Mouse (Mus musculus) midbrain, postnatal 0 days (tissue): ENCODE data around the gene Atf6. TPM values are rescaled to one million over a fixed set of nuclear protein-coding genes. Genes with fewer than 3 reads are reported as not detected.

Experiments used
- ATAC-seq: fragments of 200-750 bp; cut with Nextera tagmentation; 2 replicates; pipeline ENCODE4 v1.8.0; 2017; ENCODE audit warnings: moderate number of reproducible peaks, mild to moderate bottlenecking, moderate TSS enrichment, moderate library complexity; ENCODE audit not compliant: low FRiP score
- DNase-seq: peaks from one replicate; pipeline ENCODE4 v3.0.0-alpha.2; 2015; ENCODE audit warnings: low spot score
- H3K27ac ChIP-seq: fragments of 300-500 bp; sonication (generic); 2 replicates; pipeline ENCODE4 v1.5.1; 2014; ENCODE audit warnings: low read depth, mild to moderate bottlenecking, low read length, mixed read lengths
- H3K27me3 ChIP-seq: fragments of 300-500 bp; sonication (generic); 2 replicates; pipeline ENCODE4 v1.6.1; 2014; ENCODE audit warnings: low read length, control low read depth, mixed read lengths; ENCODE audit not compliant: insufficient read depth
- H3K36me3 ChIP-seq: fragments of 300-500 bp; sonication (generic); 2 replicates; pipeline ENCODE4 v1.6.1; 2014; ENCODE audit warnings: low read length, control low read depth, mixed read lengths; ENCODE audit not compliant: insufficient read depth
- H3K4me1 ChIP-seq: fragments of 300-500 bp; sonication (generic); 2 replicates; pipeline ENCODE4 v1.6.1; 2014; ENCODE audit warnings: mild to moderate bottlenecking, control low read depth, antibody characterized with exemption, low read length, mixed read lengths; ENCODE audit not compliant: insufficient read depth
- H3K4me2 ChIP-seq: fragments of 300-500 bp; sonication (generic); 2 replicates; pipeline ENCODE4 v1.6.1; 2014; ENCODE audit warnings: low read depth, mild to moderate bottlenecking, low read length, mixed read lengths; ENCODE audit not compliant: poor library complexity, severe bottlenecking
- H3K4me3 ChIP-seq: fragments of 300-500 bp; sonication (generic); 2 replicates; pipeline ENCODE4 v1.5.1; 2014; ENCODE audit warnings: low read depth, mild to moderate bottlenecking, low read length, moderate library complexity
- H3K9ac ChIP-seq: fragments of 300-500 bp; sonication (generic); replicated peaks from 2 replicates; pipeline ENCODE4 v1.6.1; 2014; ENCODE audit warnings: mild to moderate bottlenecking, low read length, moderate library complexity, mixed read lengths; ENCODE audit not compliant: poor library complexity, severe bottlenecking
- H3K9me3 ChIP-seq: fragments of 300-500 bp; sonication (generic); 2 replicates; pipeline ENCODE4 v1.6.1; 2016; ENCODE audit warnings: low read length, control low read depth
- CTCF ChIP-seq: IDR thresholded peaks from 2 replicates; pipeline ENCODE4 v1.5.1; 2016; ENCODE audit warnings: antibody characterized with exemption, mild to moderate bottlenecking
- WGBS: fragments of 180-500 bp; shearing (Covaris S2); extraction: QIAGEN DNeasy Blood & Tissue Kit; methylation state at CpG from one replicate; pipeline ENCODE4 v1.1.7; 2014; 5-methylcytosine and 5-hydroxymethylcytosine counted together
- polyA plus RNA-seq: library from polyadenylated mRNA; unstranded; fragments of >200 nt; fragmentation: Nextera tagmentation; extraction: Ambion mirVana; gene quantifications from 2 replicates; pipeline ENCODE4 v1.2.1, GENCODE M21; 2015
- total RNA-seq: library from RNA; depleted of rRNA; stranded (reverse); fragments of >200 nt; gene quantifications from 2 replicates; pipeline ENCODE4 v1.2.3, GENCODE M21; 2014

Gene Atf6
- total and polyA plus RNA-seq, 2 experiments from 2014 or later: 5.4 to 17.4 TPM

DNA sequence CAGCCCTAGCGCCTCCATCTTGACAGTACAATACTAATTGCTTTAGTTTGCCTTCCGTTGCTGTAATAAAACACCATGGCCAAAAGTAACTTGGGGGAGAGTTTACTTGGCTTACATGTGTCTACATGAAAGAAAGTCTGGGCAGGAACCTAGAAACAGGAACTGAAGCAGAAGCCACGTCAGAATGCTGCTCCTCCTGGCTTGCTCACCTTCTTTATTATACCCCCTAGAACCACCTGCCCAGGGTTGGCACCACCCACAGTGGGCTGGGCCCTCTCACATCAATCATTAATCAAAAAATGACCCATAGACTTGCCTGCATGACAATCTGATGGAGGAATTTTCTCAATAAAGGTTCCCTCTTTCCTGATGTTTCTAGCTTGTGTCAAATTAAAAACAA is 2.8 kb downstream of the Atf6 start:
- Histone ChIP-seq H3K4me1 (no peaks in the 10 kb centered on the region), H3K4me2 (no peak overlapping the region), H3K9me3 (no peaks in the 10 kb centered on the region), H3K36me3 (no peaks in the 10 kb centered on the region), H3K4me3 (no peak overlapping the region), H3K9ac (no peak overlapping the region), H3K27me3 (no peaks in the 10 kb centered on the region), H3K27ac (no peak overlapping the region)
- no peak for ATAC-seq
- DNase-seq: no peak
- 89% methylated on average over 3 of the region's 3 CpGs for WGBS
- TF ChIP-seq CTCF: no peak

DNA sequence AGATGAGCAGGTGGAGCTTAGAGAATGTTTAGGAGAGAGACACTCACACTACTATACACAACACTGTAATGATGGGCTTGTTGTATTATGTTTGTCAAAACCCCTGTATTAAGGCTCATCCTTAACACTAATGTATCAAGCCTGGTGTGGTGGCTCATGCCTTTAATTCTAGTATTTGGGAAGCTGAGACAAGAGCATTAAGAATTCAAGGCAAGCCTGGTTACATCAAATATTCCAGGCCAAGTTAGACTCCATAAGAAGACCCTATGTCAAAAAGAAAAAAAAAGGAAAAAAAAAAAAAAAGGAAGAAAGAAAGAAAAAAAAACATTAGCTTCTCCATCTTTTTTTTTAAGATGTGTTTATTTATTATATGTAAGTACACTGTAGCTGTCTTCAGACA is 3.3 kb downstream of the Atf6 start:
- DNase-seq: no peak
- Histone ChIP-seq H3K36me3 (no peaks in the 10 kb centered on the region), H3K4me1 (no peaks in the 10 kb centered on the region), H3K4me2 (no peak overlapping the region), H3K4me3 (no peak overlapping the region), H3K27ac (no peak overlapping the region), H3K9me3 (no peaks in the 10 kb centered on the region), H3K27me3 (no peaks in the 10 kb centered on the region), H3K9ac (no peak overlapping the region)
- TF ChIP-seq CTCF: no peak
- no peak for ATAC-seq

DNA sequence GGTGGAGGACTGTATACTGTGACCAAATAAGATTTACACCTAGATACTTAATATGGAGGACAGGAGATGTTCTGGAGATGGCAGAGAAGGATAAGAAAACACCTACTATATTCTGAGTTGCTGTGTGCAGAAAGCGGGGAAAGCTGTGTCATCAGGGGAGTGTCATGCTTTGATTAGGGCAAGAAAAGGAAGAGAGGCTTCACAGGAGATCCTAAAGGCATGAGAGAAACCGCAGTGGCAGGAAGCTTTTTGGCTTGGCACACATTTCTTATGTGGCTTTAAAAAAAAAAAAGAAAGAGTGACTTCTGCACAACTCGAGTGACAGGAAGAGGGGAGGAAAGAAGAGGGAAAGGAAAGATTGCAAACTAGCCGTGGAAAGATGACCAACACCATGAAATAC is 4.5 kb downstream of the Atf6 start:
- Histone ChIP-seq H3K4me2 (no peak overlapping the region), H3K4me3 (no peak overlapping the region), H3K4me1 (no peaks in the 10 kb centered on the region), H3K9me3 (no peaks in the 10 kb centered on the region), H3K9ac (no peak overlapping the region), H3K27ac (no peak overlapping the region), H3K36me3 (no peaks in the 10 kb centered on the region), H3K27me3 (no peaks in the 10 kb centered on the region)
- no peak for DNase-seq
- 71% methylated on average over 4 of the region's 4 CpGs for WGBS
- no peak for ATAC-seq
- no peak for TF ChIP-seq CTCF

DNA sequence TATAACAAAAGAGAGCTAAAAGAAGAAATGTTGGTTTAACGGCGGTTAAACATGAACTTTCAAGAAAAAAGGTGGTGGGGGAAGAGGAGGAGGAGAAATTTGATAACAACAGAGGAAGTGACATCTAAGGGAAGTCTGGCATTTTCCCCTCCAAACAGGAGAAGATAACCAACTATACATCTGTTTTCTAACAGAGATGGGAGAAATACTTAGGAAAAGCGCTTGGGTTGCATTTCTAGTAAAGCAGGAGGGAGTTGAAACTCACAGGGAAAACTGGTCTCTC is 5.2 kb downstream of the Atf6 start:
- Histone ChIP-seq H3K36me3 (no peaks in the 10 kb centered on the region), H3K4me3 (no peak overlapping the region), H3K27ac (no peak overlapping the region), H3K4me2 (no peak overlapping the region), H3K9ac (no peak overlapping the region), H3K4me1 (no peaks in the 10 kb centered on the region), H3K27me3 (no peaks in the 10 kb centered on the region), H3K9me3 (no peaks in the 10 kb centered on the region)
- no peak for ATAC-seq
- WGBS: 78% methylated on average over 3 of the region's 3 CpGs
- DNase-seq: no peak
- no peak for TF ChIP-seq CTCF

DNA sequence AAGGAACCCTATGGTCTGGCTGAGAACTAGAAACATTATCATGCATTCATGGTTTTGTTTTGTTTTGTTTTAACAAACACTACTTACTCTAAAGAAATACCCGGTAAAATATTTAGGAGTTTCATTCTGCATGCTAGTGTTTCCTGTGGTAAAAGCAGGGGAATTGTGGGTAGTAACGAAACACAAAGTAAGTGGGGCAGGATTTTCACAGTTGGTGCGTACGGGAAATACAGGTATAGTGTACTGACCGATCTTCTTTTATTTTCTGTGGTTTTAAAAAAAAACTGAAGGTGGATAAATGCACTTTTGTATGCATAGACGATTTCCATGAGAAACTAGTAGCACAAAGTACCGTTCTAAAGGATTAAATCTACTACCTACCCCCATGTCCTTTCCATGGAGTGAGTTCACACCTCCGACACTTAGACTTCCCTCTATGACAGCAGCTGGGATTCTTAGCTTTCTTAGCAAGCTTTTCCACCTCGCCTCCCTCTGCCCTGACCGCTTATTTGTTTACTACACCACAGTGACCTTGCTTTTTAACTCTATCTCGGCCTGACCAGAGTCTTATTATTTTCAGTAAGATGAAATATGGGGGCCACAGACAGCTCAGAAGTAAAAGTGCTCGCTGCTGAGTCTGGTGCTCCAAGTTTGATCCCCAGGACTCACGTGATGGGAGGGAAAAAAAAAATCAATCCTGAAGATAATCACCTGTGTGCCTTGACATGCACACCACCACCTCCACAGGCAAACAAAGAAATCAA is 5.7 kb downstream of the Atf6 start:
- H3K27me3 ChIP-seq: no peaks in the 10 kb centered on the region
- no peak for TF ChIP-seq CTCF
- no peak for DNase-seq
- no peaks in the 10 kb centered on the region for H3K36me3 ChIP-seq
- H3K4me2 ChIP-seq: no peak overlapping the region
- no peaks in the 10 kb centered on the region for H3K9me3 ChIP-seq
- H3K4me3 ChIP-seq: no peak overlapping the region
- H3K27ac ChIP-seq: no peak overlapping the region
- no peak for ATAC-seq
- H3K9ac ChIP-seq: no peak overlapping the region
- 87% methylated on average over 13 of the region's 13 CpGs for WGBS
- no peaks in the 10 kb centered on the region for H3K4me1 ChIP-seq

DNA sequence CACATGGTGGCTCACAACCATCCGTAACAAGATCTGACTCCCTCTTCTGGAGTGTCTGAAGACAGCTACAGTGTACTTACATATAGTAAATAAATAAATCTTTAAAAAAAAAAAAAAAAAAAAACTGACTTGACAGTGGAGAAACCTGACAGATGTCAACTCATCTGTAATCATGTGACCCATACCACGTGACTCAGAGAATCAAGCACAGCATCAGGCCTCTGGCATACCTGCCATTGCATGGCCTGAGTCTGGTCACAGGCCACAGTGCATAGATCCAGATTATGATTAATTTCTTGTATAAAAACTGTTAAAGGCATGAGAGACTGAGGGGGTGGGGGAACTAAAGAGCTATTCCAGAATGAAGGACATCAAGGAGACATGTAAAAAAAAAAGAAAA is 8.7 kb downstream of the Atf6 start:
- no peak for TF ChIP-seq CTCF
- no peaks in the 10 kb centered on the region for H3K9me3 ChIP-seq
- DNase-seq (no peak), ATAC-seq (no peak)
- H3K4me2 ChIP-seq: no peak overlapping the region
- H3K4me1 ChIP-seq: no peaks in the 10 kb centered on the region
- no peak overlapping the region for H3K9ac ChIP-seq
- WGBS: 85% methylated on average over 1 of the region's 2 CpGs
- H3K36me3 ChIP-seq: no peaks in the 10 kb centered on the region
- H3K27ac ChIP-seq: no peak overlapping the region
- no peaks in the 10 kb centered on the region for H3K27me3 ChIP-seq
- no peak overlapping the region for H3K4me3 ChIP-seq
